Mouse (Mus musculus): ENCODE results near the gene Mctp1. TPM values are rescaled to one million over a fixed set of nuclear protein-coding genes. Genes with fewer than 3 reads are reported as not detected.

The Mctp1 gene
- polyA plus RNA-seq, 1 experiment = 0.44 TPM

DNA sequence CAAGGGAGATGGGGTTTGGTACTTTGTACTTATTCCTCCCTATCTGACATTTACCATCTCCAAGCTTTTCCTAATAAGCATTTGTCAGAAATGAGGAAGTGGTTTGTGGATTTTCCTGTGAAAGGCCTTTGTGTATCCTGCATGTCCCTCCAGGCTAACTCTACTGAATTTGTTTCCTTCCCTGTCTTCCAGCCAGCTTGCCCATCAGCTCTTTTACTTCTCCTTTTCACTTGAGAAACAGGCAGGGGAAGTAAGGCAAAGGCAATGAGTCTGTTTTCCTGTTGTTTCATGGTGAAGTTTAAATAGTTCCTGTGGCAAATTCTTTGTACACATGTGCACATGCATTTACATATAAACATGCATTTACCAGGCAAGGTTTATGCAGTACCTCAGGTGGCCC is 11.6 kb downstream of the Mctp1 start:
- Histone ChIP-seq H3K27ac (ENCODE audit: control insufficient read depth, insufficient read depth, low read depth, low read length) (no peak overlapping the region), H3K27me3 (ENCODE audit: control insufficient read depth, insufficient read depth, low read length) (no peaks in the 10 kb centered on the region), H3K4me1 (ENCODE audit: control insufficient read depth, insufficient read depth, low read length) (no peaks in the 10 kb centered on the region), H3K36me3 (ENCODE audit: control insufficient read depth, insufficient read depth, low read length) (no peaks in the 10 kb centered on the region), H3K4me3 (ENCODE audit: control insufficient read depth, low read depth, low read length) (no peak overlapping the region)
- TF ChIP-seq CTCF (IDR thresholded peaks at IDR 0.05; ENCODE audit: control insufficient read depth, insufficient read depth, insufficient replicate concordance, low read depth, low read length) = no peak
- no peak for TF ChIP-seq POLR2A (IDR thresholded peaks at IDR 0.05; ENCODE audit: control insufficient read depth, low read depth, low read length)

GRCm38 (mm10) chr13:76409296-76409695 is 25.0 kb downstream of the Mctp1 start:
- no peak for TF ChIP-seq POLR2A (IDR thresholded peaks at IDR 0.05; ENCODE audit: control insufficient read depth, low read depth, low read length)
- no peak for TF ChIP-seq CTCF (IDR thresholded peaks at IDR 0.05; ENCODE audit: control insufficient read depth, insufficient read depth, insufficient replicate concordance, low read depth, low read length)
- Histone ChIP-seq H3K36me3 (ENCODE audit: control insufficient read depth, insufficient read depth, low read length) (no peaks in the 10 kb centered on the region), H3K4me3 (ENCODE audit: control insufficient read depth, low read depth, low read length) (no peak overlapping the region), H3K27me3 (ENCODE audit: control insufficient read depth, insufficient read depth, low read length) (no peaks in the 10 kb centered on the region), H3K27ac (ENCODE audit: control insufficient read depth, insufficient read depth, low read depth, low read length) (no peak overlapping the region), H3K4me1 (ENCODE audit: control insufficient read depth, insufficient read depth, low read length) (no peaks in the 10 kb centered on the region)

GRCm38 (mm10) chr13:76410665-76411064 is 26.3 kb downstream of the Mctp1 start:
- Histone ChIP-seq H3K36me3 (ENCODE audit: control insufficient read depth, insufficient read depth, low read length) (no peaks in the 10 kb centered on the region), H3K4me1 (ENCODE audit: control insufficient read depth, insufficient read depth, low read length) (no peaks in the 10 kb centered on the region), H3K27me3 (ENCODE audit: control insufficient read depth, insufficient read depth, low read length) (no peaks in the 10 kb centered on the region), H3K27ac (ENCODE audit: control insufficient read depth, insufficient read depth, low read depth, low read length) (no peak overlapping the region), H3K4me3 (ENCODE audit: control insufficient read depth, low read depth, low read length) (no peak overlapping the region)
- TF ChIP-seq CTCF (IDR thresholded peaks at IDR 0.05; ENCODE audit: control insufficient read depth, insufficient read depth, insufficient replicate concordance, low read depth, low read length) (no peak), POLR2A (IDR thresholded peaks at IDR 0.05; ENCODE audit: control insufficient read depth, low read depth, low read length) (no peak)

GRCm38 (mm10) chr13:76415346-76415745 is 31.0 kb downstream of the Mctp1 start:
- Histone ChIP-seq H3K36me3 (ENCODE audit: control insufficient read depth, insufficient read depth, low read length) (no peaks in the 10 kb centered on the region), H3K4me3 (ENCODE audit: control insufficient read depth, low read depth, low read length) (no peak overlapping the region), H3K4me1 (ENCODE audit: control insufficient read depth, insufficient read depth, low read length) (no peaks in the 10 kb centered on the region), H3K27me3 (ENCODE audit: control insufficient read depth, insufficient read depth, low read length) (no peaks in the 10 kb centered on the region), H3K27ac (ENCODE audit: control insufficient read depth, insufficient read depth, low read depth, low read length) (no peak overlapping the region)
- no peak for TF ChIP-seq CTCF (IDR thresholded peaks at IDR 0.05; ENCODE audit: control insufficient read depth, insufficient read depth, insufficient replicate concordance, low read depth, low read length)
- TF ChIP-seq POLR2A (IDR thresholded peaks at IDR 0.05; ENCODE audit: control insufficient read depth, low read depth, low read length) = no peak

DNA sequence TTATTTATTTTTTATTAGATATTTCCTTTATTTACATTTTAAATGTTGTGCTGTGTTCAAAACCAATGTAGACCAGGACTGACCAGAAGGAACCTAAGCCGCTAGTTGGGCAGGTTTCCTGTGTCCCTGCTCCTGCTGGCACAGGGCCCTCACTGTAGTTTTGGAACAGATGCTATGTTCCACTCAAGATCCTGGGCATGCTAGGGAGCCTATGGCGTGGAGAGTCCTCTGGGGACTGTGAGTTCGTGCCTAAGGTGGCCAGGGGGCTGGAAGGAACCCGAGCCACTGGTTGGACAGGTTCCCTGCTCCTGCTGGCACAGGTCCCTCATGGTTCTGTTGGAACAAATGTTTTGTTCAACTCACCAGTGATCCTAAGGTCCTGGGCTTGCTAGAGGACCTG is 35.8 kb downstream of the Mctp1 start:
- Histone ChIP-seq H3K4me3 (ENCODE audit: control insufficient read depth, low read depth, low read length) (no peak overlapping the region), H3K27ac (ENCODE audit: control insufficient read depth, insufficient read depth, low read depth, low read length) (no peak overlapping the region), H3K4me1 (ENCODE audit: control insufficient read depth, insufficient read depth, low read length) (no peaks in the 10 kb centered on the region), H3K27me3 (ENCODE audit: control insufficient read depth, insufficient read depth, low read length) (no peaks in the 10 kb centered on the region), H3K36me3 (ENCODE audit: control insufficient read depth, insufficient read depth, low read length) (no peaks in the 10 kb centered on the region)
- TF ChIP-seq CTCF (IDR thresholded peaks at IDR 0.05; ENCODE audit: control insufficient read depth, insufficient read depth, insufficient replicate concordance, low read depth, low read length) (no peak), POLR2A (IDR thresholded peaks at IDR 0.05; ENCODE audit: control insufficient read depth, low read depth, low read length) (no peak)

- TF ChIP-seq POLR2A (IDR thresholded peaks at IDR 0.05; ENCODE audit: control insufficient read depth, low read depth, low read length) (no peak), CTCF (IDR thresholded peaks at IDR 0.05; ENCODE audit: control insufficient read depth, insufficient read depth, insufficient replicate concordance, low read depth, low read length) (no peak)
- H3K4me3 ChIP-seq (ENCODE audit: control insufficient read depth, low read depth, low read length) = no peak overlapping the region
- H3K4me1 ChIP-seq (ENCODE audit: control insufficient read depth, insufficient read depth, low read length) = no peaks in the 10 kb centered on the region
- H3K27me3 ChIP-seq (ENCODE audit: control insufficient read depth, insufficient read depth, low read length) = no peaks in the 10 kb centered on the region
- no peak overlapping the region for H3K27ac ChIP-seq (ENCODE audit: control insufficient read depth, insufficient read depth, low read depth, low read length)
- no peaks in the 10 kb centered on the region for H3K36me3 ChIP-seq (ENCODE audit: control insufficient read depth, insufficient read depth, low read length)
These were observed 36.7 kb downstream of the Mctp1 start for GRCm38 (mm10) chr13:76421075-76421474.

- TF ChIP-seq CTCF (IDR thresholded peaks at IDR 0.05; ENCODE audit: control insufficient read depth, insufficient read depth, insufficient replicate concordance, low read depth, low read length) (no peak), POLR2A (IDR thresholded peaks at IDR 0.05; ENCODE audit: control insufficient read depth, low read depth, low read length) (no peak)
- no peaks in the 10 kb centered on the region for H3K36me3 ChIP-seq (ENCODE audit: control insufficient read depth, insufficient read depth, low read length)
These were observed 37.8 kb downstream of the Mctp1 start for GRCm38 (mm10) chr13:76422124-76422523.

DNA sequence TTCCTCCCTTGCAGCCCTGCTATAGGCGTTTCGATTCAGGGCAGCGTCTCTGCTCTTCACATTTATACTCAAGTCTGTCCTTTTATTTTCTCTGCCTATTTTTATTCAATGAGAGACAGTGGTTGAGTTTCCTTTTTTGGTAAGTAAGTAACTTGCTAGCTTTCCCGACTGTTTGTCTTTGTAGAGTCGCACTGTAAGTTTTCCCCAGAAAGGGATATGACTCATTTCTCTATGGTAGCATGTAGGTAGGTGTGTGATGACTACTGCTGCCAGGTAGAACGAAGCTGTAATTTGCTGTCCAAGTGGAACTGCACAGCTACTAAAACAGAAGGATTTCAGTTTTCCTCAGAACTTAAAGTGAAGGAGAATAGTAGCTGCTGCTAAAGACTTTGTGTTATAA is 45.1 kb downstream of the Mctp1 start:
- Histone ChIP-seq H3K4me3 (ENCODE audit: control insufficient read depth, low read depth, low read length) (no peak overlapping the region), H3K36me3 (ENCODE audit: control insufficient read depth, insufficient read depth, low read length) (no peaks in the 10 kb centered on the region), H3K27ac (ENCODE audit: control insufficient read depth, insufficient read depth, low read depth, low read length) (no peak overlapping the region), H3K27me3 (ENCODE audit: control insufficient read depth, insufficient read depth, low read length) (no peaks in the 10 kb centered on the region), H3K4me1 (ENCODE audit: control insufficient read depth, insufficient read depth, low read length) (no peaks in the 10 kb centered on the region)
- TF ChIP-seq CTCF (IDR thresholded peaks at IDR 0.05; ENCODE audit: control insufficient read depth, insufficient read depth, insufficient replicate concordance, low read depth, low read length) (no peak), POLR2A (IDR thresholded peaks at IDR 0.05; ENCODE audit: control insufficient read depth, low read depth, low read length) (no peak)

More at GRCm38 (mm10) chr13:76422124-76422523, 37.8 kb downstream of the Mctp1 start:
- Histone ChIP-seq H3K4me3 (ENCODE audit: control insufficient read depth, low read depth, low read length) (no peak overlapping the region), H3K4me1 (ENCODE audit: control insufficient read depth, insufficient read depth, low read length) (no peaks in the 10 kb centered on the region), H3K27ac (ENCODE audit: control insufficient read depth, insufficient read depth, low read depth, low read length) (no peak overlapping the region), H3K27me3 (ENCODE audit: control insufficient read depth, insufficient read depth, low read length) (no peaks in the 10 kb centered on the region)
